Mouse (Mus musculus): ENCODE results near the gene Kcnc1. TPM values are rescaled to one million over a fixed set of nuclear protein-coding genes. Genes with fewer than 3 reads are reported as not detected.

Kcnc1 gene
- total RNA-seq, 1 experiment from 2014 or later, result not detected

DNA sequence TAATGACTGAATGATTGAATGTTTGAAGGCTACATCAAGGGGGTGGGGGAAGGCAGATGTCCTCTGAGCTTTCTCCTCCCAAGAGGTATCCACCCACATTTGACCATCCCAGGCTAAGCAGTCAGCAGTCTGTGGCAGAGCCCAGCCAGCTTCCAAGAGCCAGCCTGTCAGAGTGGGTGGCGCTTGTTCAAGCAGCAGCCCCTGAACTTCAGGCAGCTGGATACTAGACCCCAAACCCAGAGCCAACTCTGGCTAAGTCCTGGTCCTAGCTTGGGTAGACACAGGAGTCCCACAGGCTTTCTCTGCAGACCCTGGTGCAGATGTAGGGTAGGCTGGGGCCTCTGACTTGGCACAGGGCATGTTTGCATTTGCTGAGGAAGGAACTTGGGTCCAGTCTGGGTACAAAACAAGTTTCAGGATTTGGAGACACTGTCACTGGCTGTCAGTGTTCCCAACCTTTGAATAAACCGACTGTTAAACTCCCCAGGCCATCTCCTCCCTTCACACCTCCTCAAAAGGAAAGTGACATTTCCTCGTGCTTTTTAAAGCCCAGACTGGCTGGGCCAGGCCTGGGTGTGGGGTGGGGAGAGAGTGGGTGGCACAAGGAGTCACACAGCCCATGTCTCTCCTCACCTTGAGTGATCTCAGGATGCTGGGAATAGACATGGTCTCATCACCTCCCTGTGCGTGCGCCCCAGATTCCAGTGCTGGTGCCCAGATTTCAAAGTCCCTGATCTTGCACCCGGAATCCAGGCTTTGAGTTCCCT lies 17.8 kb downstream of the Kcnc1 start:
- no peak for ATAC-seq (replicated peaks; ENCODE audit: insufficient number of reproducible peaks, low FRiP score, low TSS enrichment, poor library complexity, severe bottlenecking)

DNA sequence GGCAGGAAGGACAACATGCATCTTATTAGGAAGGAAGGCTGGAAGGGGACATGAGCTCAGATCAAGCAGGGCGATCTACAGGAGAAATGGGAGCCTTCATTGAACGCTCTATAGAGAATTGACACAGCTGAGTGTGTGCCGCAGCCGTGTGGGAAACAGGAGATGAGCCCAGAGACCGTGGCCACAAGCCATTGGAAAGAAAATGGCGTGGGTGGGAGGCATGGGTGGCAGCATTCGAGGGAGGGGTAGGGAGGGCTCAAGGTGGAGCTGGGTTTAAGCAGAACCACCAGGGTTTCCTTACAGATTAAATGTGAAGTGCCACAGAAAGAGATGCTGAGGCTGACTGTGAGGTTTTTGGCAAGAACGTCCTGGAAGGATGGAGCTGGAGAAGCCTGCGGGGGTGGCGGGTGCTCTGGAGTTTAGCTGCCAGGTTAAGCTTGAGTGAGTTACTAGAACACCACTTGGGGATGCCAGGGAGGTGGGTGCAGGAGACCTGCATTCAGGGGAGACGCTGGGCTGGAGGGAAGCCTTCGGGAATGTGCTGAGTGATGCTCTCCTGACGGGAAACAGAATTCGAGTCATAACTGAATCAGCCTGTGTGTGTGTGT lies 19.6 kb downstream of the Kcnc1 start:
- no peak for ATAC-seq (replicated peaks; ENCODE audit: insufficient number of reproducible peaks, low FRiP score, low TSS enrichment, poor library complexity, severe bottlenecking)

DNA sequence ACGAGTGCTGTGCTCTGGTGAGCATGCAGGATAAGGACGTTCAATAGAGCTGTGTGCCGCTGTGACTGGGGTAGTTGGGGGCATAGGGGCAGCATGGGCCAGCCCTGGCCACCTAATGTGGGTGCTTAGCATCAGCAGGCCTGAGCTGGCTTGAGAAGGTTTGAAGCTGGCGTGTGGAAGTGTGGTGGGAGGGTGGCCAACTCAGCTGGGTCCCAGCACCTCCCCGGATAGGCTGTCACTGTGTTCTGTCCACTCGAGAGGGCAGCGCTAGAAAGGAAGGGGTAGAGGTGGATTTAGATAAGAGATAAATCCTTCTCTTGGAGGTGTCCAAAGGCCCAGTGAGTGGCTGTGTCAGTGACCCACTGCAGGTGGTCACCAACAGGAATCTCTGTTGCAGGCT lies 21.2 kb downstream of the Kcnc1 start:
- ATAC-seq (replicated peaks; ENCODE audit: insufficient number of reproducible peaks, low FRiP score, low TSS enrichment, poor library complexity, severe bottlenecking), result no peak

DNA sequence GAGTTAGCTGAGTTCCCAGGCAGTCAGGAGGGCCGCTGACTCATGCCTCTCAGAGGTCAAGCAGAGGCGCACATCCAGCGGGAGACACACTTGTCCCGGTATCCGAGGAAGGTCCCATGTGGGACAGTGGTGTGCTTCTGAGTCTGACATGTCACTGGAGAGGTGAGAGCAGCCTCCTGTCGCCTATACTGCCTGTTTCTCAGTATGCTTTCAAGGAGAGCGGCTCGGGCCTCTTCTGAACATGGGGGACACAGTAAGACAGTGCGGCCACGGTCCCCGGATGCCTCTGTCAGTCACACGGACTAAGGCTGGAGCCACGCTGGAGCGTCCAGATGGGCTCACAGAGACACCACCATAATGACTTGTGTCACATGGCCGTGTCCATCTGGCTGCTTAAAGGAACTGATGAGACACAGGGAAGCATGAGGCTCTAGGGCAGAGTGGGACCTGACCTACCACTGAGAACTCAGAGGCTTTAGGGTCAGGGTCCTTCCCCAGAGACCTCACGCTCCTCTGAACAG lies 21.9 kb downstream of the Kcnc1 start:
- no peak for ATAC-seq (replicated peaks; ENCODE audit: insufficient number of reproducible peaks, low FRiP score, low TSS enrichment, poor library complexity, severe bottlenecking)

DNA sequence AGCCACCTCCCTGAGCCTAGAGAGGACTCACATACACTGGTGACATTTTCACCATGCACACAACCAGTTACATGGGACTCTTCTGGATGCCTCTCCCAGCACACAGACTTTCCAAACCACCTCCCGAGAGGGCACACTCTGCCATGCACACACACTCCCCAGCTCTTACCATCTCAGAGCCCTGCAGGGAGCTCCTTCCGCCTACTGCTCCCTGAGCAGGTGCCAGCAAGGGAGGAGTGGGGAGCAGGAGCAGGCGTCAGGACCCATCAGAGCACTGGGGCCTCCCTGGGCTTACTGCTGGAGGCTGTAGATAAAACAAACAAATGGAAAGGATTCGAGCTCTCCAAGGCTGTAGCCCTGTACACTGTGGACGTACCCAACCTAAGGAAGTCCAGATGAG lies 25.2 kb downstream of the Kcnc1 start:
- no peak for ATAC-seq (replicated peaks; ENCODE audit: insufficient number of reproducible peaks, low FRiP score, low TSS enrichment, poor library complexity, severe bottlenecking)

DNA sequence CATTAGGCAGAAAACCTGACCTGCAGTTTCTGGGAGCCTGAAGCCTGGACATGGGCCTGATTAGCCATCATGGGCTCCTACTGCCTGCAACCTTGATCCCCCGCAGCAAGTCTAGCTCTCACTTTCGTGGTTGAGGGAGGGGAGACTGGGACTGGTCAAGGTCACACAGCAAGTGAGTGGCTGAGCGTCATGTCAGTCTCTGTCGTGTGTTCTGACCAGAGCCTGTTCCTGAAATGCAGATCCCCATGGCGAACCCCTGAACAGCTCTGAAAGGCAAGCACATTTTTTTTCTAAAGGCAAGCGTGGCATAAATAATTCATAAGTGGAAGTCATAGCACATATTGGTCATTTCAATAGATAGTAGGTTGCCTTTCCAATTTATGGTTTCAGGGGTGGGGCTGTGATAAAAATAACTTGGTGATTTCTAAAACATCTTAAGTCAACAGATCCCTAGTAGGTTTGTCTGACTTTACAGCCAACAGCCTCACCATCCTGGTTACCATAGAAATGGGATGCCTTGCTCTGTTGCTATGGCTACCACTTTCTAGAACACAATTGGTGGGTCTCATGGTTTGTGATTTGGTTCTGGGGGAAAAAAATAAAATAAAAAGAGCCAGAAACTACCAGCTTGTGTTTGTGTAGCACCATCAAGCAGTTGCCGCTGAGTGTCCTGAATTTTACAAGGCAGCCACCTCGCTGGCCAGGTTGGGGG lies 25.9 kb downstream of the Kcnc1 start:
- no peak for ATAC-seq (replicated peaks; ENCODE audit: insufficient number of reproducible peaks, low FRiP score, low TSS enrichment, poor library complexity, severe bottlenecking)

GRCm38 (mm10) chr7:46422764-46423412 lies 26.6 kb downstream of the Kcnc1 start:
- ATAC-seq (replicated peaks; ENCODE audit: insufficient number of reproducible peaks, low FRiP score, low TSS enrichment, poor library complexity, severe bottlenecking), result no peak

DNA sequence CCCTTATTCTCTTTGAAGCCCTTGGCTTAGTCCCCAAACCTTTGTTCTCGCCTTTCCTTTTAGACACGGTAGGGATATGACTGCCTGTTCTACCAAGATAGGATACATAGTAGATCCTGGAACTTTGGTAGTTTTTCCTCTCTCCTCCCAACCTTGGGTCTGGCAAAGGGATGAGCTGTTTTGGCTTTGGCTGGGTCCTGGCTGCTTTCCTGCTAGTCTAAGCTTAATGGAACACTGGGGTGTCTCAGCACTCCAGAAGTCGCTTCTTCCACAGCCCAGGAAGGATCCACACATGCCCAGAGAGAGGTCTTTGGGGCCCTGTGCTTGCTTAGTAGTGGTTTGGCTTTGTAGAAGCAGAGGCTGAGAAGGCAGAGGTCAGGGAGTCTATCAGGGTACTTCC lies 27.7 kb downstream of the Kcnc1 start:
- ATAC-seq (replicated peaks; ENCODE audit: insufficient number of reproducible peaks, low FRiP score, low TSS enrichment, poor library complexity, severe bottlenecking), result no peak

DNA sequence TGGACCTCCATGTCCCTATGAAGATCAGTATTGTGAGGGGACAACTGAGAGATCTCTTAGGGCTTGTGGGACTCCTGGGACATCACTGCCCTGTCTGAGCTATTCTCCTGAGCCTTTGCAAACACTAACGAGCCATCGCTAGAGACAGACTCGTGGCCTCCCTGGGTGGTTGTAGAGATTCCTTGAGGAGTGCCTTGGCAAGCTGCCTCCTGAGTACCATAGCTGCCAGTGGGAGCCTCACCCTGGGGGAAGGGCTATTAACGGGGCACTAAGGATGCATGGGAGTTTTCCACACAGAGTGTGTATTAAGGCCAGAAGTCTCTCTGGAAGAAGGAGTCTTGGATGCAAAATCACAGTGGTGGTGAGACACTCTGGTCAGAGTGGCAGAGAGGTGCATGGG lies 28.7 kb downstream of the Kcnc1 start:
- ATAC-seq (replicated peaks; ENCODE audit: insufficient number of reproducible peaks, low FRiP score, low TSS enrichment, poor library complexity, severe bottlenecking), result no peak

GRCm38 (mm10) chr7:46433874-46434273 lies 37.6 kb downstream of the Kcnc1 start:
- ATAC-seq (replicated peaks; ENCODE audit: insufficient number of reproducible peaks, low FRiP score, low TSS enrichment, poor library complexity, severe bottlenecking), result no peak

DNA sequence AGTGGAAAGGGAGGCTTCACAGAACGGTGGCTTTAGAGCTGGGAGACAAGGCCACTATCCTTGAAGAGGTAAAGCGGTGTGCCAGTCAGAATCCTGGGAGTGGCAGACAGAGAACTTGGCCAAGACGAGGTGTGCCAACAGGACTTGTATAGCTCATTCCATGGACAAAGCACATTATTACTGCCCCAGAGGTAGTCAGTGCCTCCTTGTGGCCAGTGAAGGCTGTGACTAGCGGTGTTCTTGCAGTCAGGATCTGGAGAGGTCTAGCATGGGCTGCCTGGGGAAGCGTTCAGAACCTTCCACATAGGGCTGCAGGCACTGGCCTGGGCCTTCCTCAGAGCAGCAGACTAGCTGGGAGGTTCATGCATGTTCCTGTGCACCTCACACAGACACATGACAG lies 39.5 kb downstream of the Kcnc1 start:
- ATAC-seq (replicated peaks; ENCODE audit: insufficient number of reproducible peaks, low FRiP score, low TSS enrichment, poor library complexity, severe bottlenecking), result no peak

DNA sequence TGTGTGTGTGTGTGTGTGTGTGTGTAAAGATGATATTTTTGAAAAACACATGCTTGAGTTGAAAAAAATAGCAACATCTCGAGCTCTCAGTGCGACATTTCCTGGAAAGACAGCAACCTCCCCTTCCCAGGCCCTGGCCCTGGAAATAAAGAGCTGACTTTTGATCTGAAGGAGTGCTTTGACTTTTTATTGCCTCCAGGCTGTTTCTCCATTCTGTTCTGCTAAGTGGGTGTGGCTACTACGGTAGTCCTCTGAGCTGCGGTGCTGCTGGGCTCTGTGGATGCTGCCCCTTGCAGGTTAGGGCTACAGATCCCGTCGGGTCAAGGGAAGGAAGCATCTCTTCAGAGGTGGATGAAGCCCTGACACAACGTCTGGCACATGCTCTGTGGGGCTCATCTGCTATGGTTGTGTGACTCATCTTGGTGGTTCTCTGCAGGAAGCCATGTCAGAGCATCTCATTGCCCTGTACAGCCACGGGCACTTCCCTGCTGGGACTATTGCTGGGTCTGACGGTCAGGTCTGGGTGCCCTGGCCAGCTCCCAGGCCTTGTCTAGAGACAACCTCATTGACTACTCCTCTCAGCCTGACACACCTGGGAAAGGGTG lies 42.3 kb downstream of the Kcnc1 start:
- ATAC-seq (replicated peaks; ENCODE audit: insufficient number of reproducible peaks, low FRiP score, low TSS enrichment, poor library complexity, severe bottlenecking), result no peak

DNA sequence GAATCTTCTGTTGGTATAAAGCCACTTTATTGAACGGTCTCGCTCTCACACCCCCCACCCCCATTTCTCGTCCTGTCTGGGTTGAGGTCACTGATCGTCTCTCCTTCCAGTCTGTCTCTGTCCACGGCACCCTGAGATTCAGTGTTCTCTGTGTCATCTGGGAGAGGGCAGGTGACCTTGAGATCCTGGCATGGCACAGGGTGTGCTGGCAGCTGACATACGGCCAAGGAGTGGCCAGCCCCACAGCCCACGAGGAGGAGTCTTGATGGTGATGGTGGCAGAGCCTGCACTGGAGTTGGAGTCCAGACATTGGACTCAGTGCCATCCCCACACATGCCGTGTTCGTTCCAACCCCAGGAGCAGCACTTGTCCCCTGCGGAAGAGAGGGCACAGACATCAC lies 46.9 kb downstream of the Kcnc1 start:
- no peak for ATAC-seq (replicated peaks; ENCODE audit: insufficient number of reproducible peaks, low FRiP score, low TSS enrichment, poor library complexity, severe bottlenecking)

DNA sequence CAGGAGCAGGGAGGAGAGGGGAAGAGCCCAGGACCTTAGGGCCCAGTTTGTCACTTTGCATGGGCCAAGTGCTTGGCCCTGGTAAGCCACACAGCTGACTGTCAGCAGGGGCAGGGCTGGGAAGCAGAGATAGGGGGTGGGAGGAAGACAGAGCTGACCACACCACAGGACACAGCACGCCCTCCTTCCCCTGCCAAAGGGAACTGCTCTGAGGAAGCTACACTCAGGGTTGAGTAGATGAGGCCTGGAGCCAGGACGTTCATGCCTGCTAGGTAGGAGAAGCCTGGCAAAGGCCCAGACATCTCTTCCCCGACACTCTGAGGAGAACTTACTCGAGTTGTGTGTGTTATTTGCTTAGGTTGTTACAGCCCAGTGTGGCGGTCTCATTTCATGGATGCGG lies 49.6 kb downstream of the Kcnc1 start:
- no peak for ATAC-seq (replicated peaks; ENCODE audit: insufficient number of reproducible peaks, low FRiP score, low TSS enrichment, poor library complexity, severe bottlenecking)

DNA sequence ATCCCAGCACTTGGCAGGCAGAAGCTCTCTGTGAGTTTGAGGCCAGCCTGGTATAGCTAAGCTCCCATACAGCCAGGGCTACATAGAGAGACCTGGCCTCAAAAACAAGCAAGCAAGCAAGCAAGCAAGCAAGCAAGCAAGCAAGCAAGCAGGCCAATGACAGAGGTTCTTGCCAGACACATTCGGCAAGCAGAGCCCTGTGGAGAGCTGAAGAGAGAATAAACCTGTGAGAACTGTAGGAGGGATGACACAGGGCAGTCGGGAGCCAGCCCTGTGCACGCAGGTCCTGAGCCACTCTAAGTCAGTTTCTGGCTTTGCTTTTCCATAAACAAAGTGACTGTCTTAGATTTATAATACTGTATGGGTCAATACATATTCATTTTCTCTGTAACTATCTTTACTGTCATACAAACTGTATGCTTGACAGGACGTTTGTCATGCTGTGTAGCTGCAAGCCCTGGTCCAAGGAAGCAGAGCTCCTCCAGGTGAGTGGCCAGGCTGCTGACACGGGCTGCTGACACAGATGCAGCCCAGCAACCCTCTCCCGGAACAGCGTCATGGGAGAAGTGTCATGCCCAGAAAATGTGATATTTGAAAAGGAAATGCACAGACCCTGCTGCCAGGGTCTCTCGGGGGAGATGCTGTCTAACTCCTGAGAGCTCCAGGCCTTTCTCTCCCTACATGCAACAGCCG lies 51.3 kb downstream of the Kcnc1 start:
- ATAC-seq (replicated peaks; ENCODE audit: insufficient number of reproducible peaks, low FRiP score, low TSS enrichment, poor library complexity, severe bottlenecking), result no peak

DNA sequence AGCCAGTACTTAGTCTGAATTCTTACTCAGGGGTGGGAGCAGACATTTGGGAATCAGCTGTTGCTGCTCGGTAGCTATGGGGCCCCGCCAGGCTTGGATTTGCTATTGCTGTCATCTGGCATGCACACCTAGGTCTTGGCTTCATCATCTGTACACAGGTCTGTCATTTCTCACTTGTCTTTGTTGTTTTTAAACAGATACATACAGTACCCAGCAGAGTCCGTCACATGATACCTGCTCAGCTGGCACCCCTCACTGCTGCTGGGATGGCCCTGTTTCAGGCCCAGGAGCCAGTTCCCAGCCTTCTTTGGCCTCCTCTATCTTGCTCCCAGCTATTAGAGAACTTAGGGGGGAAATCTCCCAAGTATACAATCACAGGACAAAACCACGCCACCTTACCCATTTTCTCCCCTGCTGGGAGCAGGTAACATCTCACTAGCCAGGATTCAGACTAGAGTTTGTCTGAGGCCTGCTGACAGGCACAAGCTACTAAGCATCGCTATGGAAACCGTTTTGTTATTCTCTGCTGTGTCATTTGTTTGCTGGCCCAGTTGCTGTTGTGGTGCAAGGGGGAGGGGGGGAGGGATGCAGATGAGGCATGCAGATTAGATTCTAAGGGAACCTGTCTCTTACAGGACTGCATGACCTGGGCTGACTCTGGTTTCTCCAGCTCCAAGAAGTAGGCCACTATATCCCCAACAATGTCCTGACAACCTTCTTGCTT lies 52.8 kb downstream of the Kcnc1 start:
- ATAC-seq (replicated peaks; ENCODE audit: insufficient number of reproducible peaks, low FRiP score, low TSS enrichment, poor library complexity, severe bottlenecking), result no peak

- ATAC-seq (replicated peaks; ENCODE audit: insufficient number of reproducible peaks, low FRiP score, low TSS enrichment, poor library complexity, severe bottlenecking), result no peak
These were observed 57.8 kb downstream of the Kcnc1 start for GRCm38 (mm10) chr7:46453930-46454679.
